Mouse (Mus musculus) adrenal gland, adult 10 weeks (tissue): Measurements from ENCODE around the gene Leng8. TPM values are rescaled to one million over a fixed set of nuclear protein-coding genes. Genes with fewer than 3 reads are reported as not detected.

ENCODE experiments used
- polyA plus RNA-seq: library from polyadenylated mRNA; stranded (reverse); fragments of 350-450 nt; fragmentation: Illumina TruSeq; extraction: RNeasy Lipid Tissue Mini Kit (QIAGEN cat#74804); gene quantifications from one replicate; pipeline ENCODE4 v1.2.3, GENCODE M21; 2014; ENCODE audit warnings: low read depth, low replicate concordance

Gene Leng8
- polyA plus RNA-seq, result 21.6 TPM

GRCm38 (mm10) chr7:4136771-4137531 is at the start of gene Leng8:
Gene Leng8, plus strand, starts transcription at chr7:4137039.

GRCm38 (mm10) chr7:4119344-4119902 is 17.4 kb upstream of the Leng8 start, which contains the start of gene Ttyh1:
Gene Ttyh1, plus strand, starts transcription at chr7:4119408.

GRCm38 (mm10) chr7:4150059-4150541 is 13.3 kb downstream of the Leng8 start, which contains the start of gene Leng9:
Gene Leng9, minus strand, starts transcription at chr7:4150374.

GRCm38 (mm10) chr7:4164090-4164910 is 27.5 kb downstream of the Leng8 start, which contains the start of gene Cdc42ep5:
Gene Cdc42ep5, minus strand, starts transcription at chr7:4164860.

Other genes starting within 250 kb of the Leng8 start
- gene Gm14548, start 238.9 kb upstream of the Leng8 start, polyA plus RNA-seq, result not detected
- gene Lilra6, start 221.5 kb upstream of the Leng8 start, polyA plus RNA-seq, result not detected
- 7.4 TPM for gene Lair1, start 73.8 kb upstream of the Leng8 start, polyA plus RNA-seq
- gene Ttyh1, start 17.6 kb upstream of the Leng8 start, polyA plus RNA-seq, result 1.9 TPM
- gene Leng9, start 13.3 kb downstream of the Leng8 start, polyA plus RNA-seq, result 0.76 TPM
- gene Cdc42ep5, start 27.8 kb downstream of the Leng8 start, polyA plus RNA-seq, result not detected
- gene Lilra5, start 100.7 kb downstream of the Leng8 start, polyA plus RNA-seq, result 6.6 TPM
- gene Ncr1, start 200.7 kb downstream of the Leng8 start, polyA plus RNA-seq, result 0.70 TPM